Mouse (Mus musculus): ENCODE data around the gene Atp6v1e1. TPM values are rescaled to one million over a fixed set of nuclear protein-coding genes. Genes with fewer than 3 reads are reported as not detected.

Atp6v1e1 gene
- total and polyA plus RNA-seq, 3 experiments: 76.9 to 95.2 (median 91.6) TPM

- no peak for TF ChIP-seq KAT2A (IDR thresholded peaks at IDR 0.05; ENCODE audit: insufficient replicate concordance, low read length)
- no peak for TF ChIP-seq ELF1 (IDR thresholded peaks at IDR 0.05; ENCODE audit: low read depth, low read length)
- TF ChIP-seq E2F4 (IDR thresholded peaks at IDR 0.05; ENCODE audit: insufficient replicate concordance, low read depth, low read length): no peak
- no peak for TF ChIP-seq HCFC1 (IDR thresholded peaks at IDR 0.05; ENCODE audit: low read depth, low read length)
- TF ChIP-seq USF1 (IDR thresholded peaks at IDR 0.05; ENCODE audit: low read depth, low read length): no peak
- TF ChIP-seq MEF2A (IDR thresholded peaks at IDR 0.05; ENCODE audit: borderline replicate concordance, low read depth, low read length): no peak
- no peak for TF ChIP-seq USF2 (conservative IDR thresholded peaks at IDR 0.05; ENCODE audit: low read depth, low read length)
- TF ChIP-seq TBP (conservative IDR thresholded peaks at IDR 0.05; ENCODE audit: low read depth, low read length): no peak
- no peak for TF ChIP-seq TCF12 (IDR thresholded peaks at IDR 0.05; ENCODE audit: low read depth, low read length)
- no peak for TF ChIP-seq NRF1 (IDR thresholded peaks at IDR 0.05; ENCODE audit: low read depth, low read length)
- no peak for TF ChIP-seq POLR2AphosphoS2 (IDR thresholded peaks at IDR 0.05; ENCODE audit: low read depth, low read length)
- no peak for TF ChIP-seq MYC (IDR thresholded peaks at IDR 0.05; ENCODE audit: low read depth, low read length)
- TF ChIP-seq ZMIZ1 (IDR thresholded peaks at IDR 0.05; ENCODE audit: low read depth, low read length): no peak
- TF ChIP-seq SIN3A (IDR thresholded peaks at IDR 0.05; ENCODE audit: low read length): no peak
- TF ChIP-seq SMC3 (IDR thresholded peaks at IDR 0.05; ENCODE audit: low read depth, low read length): no peak
- no peak for TF ChIP-seq MAFK (IDR thresholded peaks at IDR 0.05; ENCODE audit: insufficient replicate concordance, low read length)
- no peak for TF ChIP-seq GABPA (IDR thresholded peaks at IDR 0.05; ENCODE audit: insufficient replicate concordance, low read depth, low read length)
- no peak for TF ChIP-seq IRF4 (IDR thresholded peaks at IDR 0.05; ENCODE audit: low read depth, low read length)
- TF ChIP-seq MAX (IDR thresholded peaks at IDR 0.05; ENCODE audit: low read length): no peak
- H3K4me2 ChIP-seq (ENCODE audit: insufficient read depth, low read depth, poor library complexity, severe bottlenecking): no peak overlapping the region
- H3K9me3 ChIP-seq (replicated peaks; ENCODE audit: low read length): no peaks in the 10 kb centered on the region
- peak overlapping the region; percentile 53 for H3K27ac ChIP-seq (ENCODE audit: insufficient read depth, low read depth)
- no peak overlapping the region for H3K4me3 ChIP-seq (replicated peaks in 1 of 3; ENCODE audit: low read depth in 2 of 3, low read length in 2 of 3, poor library complexity in 1 of 3)
- no peak overlapping the region for H3K9ac ChIP-seq (ENCODE audit: insufficient read depth, low read depth)
- in situ Hi-C loops (cut with MboI; ENCODE audit: low pct_ligation_motif_present, low pct_unique_long_range_greater_than_20kb, low sequenced_read_pairs) (no loop called here), dilution Hi-C loops (cut with MboI; ENCODE audit: extremely low pct_ligation_motif_present, extremely low pct_unique_long_range_greater_than_20kb, low sequenced_read_pairs) (no loop called here)
- DNase-seq (ENCODE audit: extremely low read depth): no peak
- no peaks in the 10 kb centered on the region for H3K27me3 ChIP-seq (replicated peaks)
- H3K79me2 ChIP-seq (replicated peaks; ENCODE audit: control insufficient read depth, extremely low read depth, insufficient read depth, poor library complexity, severe bottlenecking): no peaks in the 10 kb centered on the region
- H3K4me1 ChIP-seq (ENCODE audit: control insufficient read depth in 1 of 2, insufficient read depth in 2 of 2): peaks cover 13 to 34% of the 10 kb centered on the region in 2 experiments
- peaks cover 87 to 98% of the 10 kb centered on the region in 2 experiments for H3K36me3 ChIP-seq (replicated peaks in 1 of 2; ENCODE audit: control insufficient read depth in 1 of 2, insufficient read depth in 1 of 2, low read length in 1 of 2)
Measured at GRCm38 (mm10) chr6:120798905-120799304, 23.7 kb downstream of the Atp6v1e1 start.

- Histone ChIP-seq H3K79me2 (replicated peaks; ENCODE audit: control insufficient read depth, extremely low read depth, insufficient read depth, poor library complexity, severe bottlenecking) (no peaks in the 10 kb centered on the region), H3K36me3 (replicated peaks in 1 of 2; ENCODE audit: control insufficient read depth in 1 of 2, insufficient read depth in 1 of 2, low read length in 1 of 2) (peaks cover 87 to 98% of the 10 kb centered on the region in 2 experiments), H3K9ac (ENCODE audit: insufficient read depth, low read depth) (no peak overlapping the region), H3K4me1 (ENCODE audit: control insufficient read depth in 1 of 2, insufficient read depth in 2 of 2) (peaks cover 13 to 34% of the 10 kb centered on the region in 2 experiments), H3K27me3 (replicated peaks) (no peaks in the 10 kb centered on the region), H3K27ac (ENCODE audit: insufficient read depth, low read depth) (no peak overlapping the region), H3K4me3 (replicated peaks in 1 of 3; ENCODE audit: low read depth in 2 of 3, low read length in 2 of 3, poor library complexity in 1 of 3) (no peak overlapping the region), H3K4me2 (ENCODE audit: insufficient read depth, low read depth, poor library complexity, severe bottlenecking) (no peak overlapping the region), H3K9me3 (replicated peaks; ENCODE audit: low read length) (no peaks in the 10 kb centered on the region)
- DNase-seq (ENCODE audit: extremely low read depth): no peak
- TF ChIP-seq JUND (conservative IDR thresholded peaks at IDR 0.05; ENCODE audit: low read depth, low read length): no peak
- 0 out of 2 replicates have a peak, but pooled peaks have one; percentile 12 for TF ChIP-seq BHLHE40 (IDR thresholded peaks at IDR 0.05; ENCODE audit: low read depth, low read length)
- no peak for TF ChIP-seq USF2 (conservative IDR thresholded peaks at IDR 0.05; ENCODE audit: low read depth, low read length)
- in situ Hi-C loops (cut with MboI; ENCODE audit: low pct_ligation_motif_present, low pct_unique_long_range_greater_than_20kb, low sequenced_read_pairs) (no loop called here), dilution Hi-C loops (cut with MboI; ENCODE audit: extremely low pct_ligation_motif_present, extremely low pct_unique_long_range_greater_than_20kb, low sequenced_read_pairs) (no loop called here)
Measured at GRCm38 (mm10) chr6:120798019-120798418, 24.6 kb downstream of the Atp6v1e1 start.

Measured in CH12.LX (cell line).